Mouse (Mus musculus): ENCODE results near the gene Phf24.

- TF ChIP-seq CTCF (IDR thresholded peaks at IDR 0.05; ENCODE audit: insufficient read depth, low read length) (no peak), POLR2A (IDR thresholded peaks at IDR 0.05; ENCODE audit: borderline replicate concordance, extremely low read depth, low read depth, low read length) (no peak)
Measured at GRCm38 (mm10) chr4:42969304-42969703, 52.8 kb downstream of the Phf24 start, which contains the start of gene 1700022I11Rik.

Data from lung, adult 2 months (tissue).